Mouse (Mus musculus) lung, postnatal 0 days (tissue): Measurements from ENCODE around the gene Arfrp1.

Experiments used
- CTCF ChIP-seq: IDR thresholded peaks from 2 replicates; pipeline ENCODE4 v1.5.1; 2016; ENCODE audit warnings: antibody characterized with exemption, mild to moderate bottlenecking
- EP300 ChIP-seq: IDR thresholded peaks from 2 replicates; pipeline ENCODE4 v1.6.1; 2016; ENCODE audit warnings: antibody characterized with exemption, mild to moderate bottlenecking, control low read depth

DNA sequence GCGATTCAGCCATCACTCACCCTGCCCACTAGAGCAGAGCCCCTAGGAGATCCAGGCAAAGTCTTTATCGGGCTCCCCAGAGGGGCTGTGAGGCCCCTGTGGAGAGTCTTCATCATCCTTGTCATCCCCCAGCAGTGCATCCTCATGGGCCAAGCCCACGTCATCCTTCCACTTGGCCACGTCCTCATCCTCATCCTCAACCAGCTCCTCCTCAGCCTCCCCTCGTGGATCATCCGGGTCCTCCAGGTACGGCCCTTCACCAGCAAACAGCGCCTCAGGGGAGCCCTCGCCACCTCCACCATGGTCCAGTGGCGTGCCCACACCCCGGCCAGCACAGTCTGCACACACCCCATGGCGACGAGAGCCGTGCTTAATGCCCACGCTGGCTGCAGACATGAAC lies 25.8 kb upstream of the Arfrp1 start:
- TF ChIP-seq CTCF (no peak), EP300 (no peak)
